In genomic region chr12:117764839-117765238, GRCm38 (mm10) we compare ENCODE assay signal across 9 mouse cellular contexts. TPM values are rescaled to one million over a fixed set of nuclear protein-coding genes. Genes with fewer than 3 reads are reported as not detected.
DNase-seq lines count a peak whose midpoint lies in the region; ATAC-seq lines count a peak whose summit lies in the region.
"Had no signal": no experiment of that assay in that cellular context is flagged by ENCODE, and none has a peak within 500 bp of the region (broad histone marks: within the 10 kb centered on the region; RNA-seq: fewer than 3 reads in every experiment).

No protein-coding gene starts in this region.

- peaks cover 3% of the 10 kb centered on the region; the same call in 1 of the 2 replicates for H3K4me1 ChIP-seq in midbrain, embryonic 11.5 days (ENCODE audit: control insufficient read depth, insufficient read depth, low read length)
- peaks cover 11% of the 10 kb centered on the region for H3K4me1 ChIP-seq in midbrain, embryonic 16.5 days (ENCODE audit: control insufficient read depth, insufficient read depth, low read length)
- no peaks in the 10 kb centered on the region for H3K4me1 ChIP-seq in intestine, embryonic 15.5 days (replicated peaks)
- H3K4me1 ChIP-seq: embryonic facial prominence, embryonic 12.5 days had no signal

- 11% methylated on average over 7 of the region's 7 CpGs for WGBS in midbrain, embryonic 11.5 days
- WGBS in midbrain, embryonic 16.5 days, result 9% methylated on average over 7 of the region's 7 CpGs
- WGBS in intestine, embryonic 15.5 days, result 9% methylated on average over 7 of the region's 7 CpGs

- intact Hi-C loops in left cerebral cortex, postnatal 4 days (cut with DNase I), result loop anchor here (2.0 to 5.0 kb wide), 3 partner anchors 178 to 378 kb away; no protein-coding TSS in a partner anchor

- ATAC-seq in midbrain, embryonic 11.5 days (ENCODE audit: low FRiP score), result peak; percentile 62; the same call in 1 of the 2 replicates
- no peak for ATAC-seq in midbrain, embryonic 16.5 days
- peak; percentile 56; the same call in 1 of the 2 replicates for ATAC-seq in intestine, embryonic 15.5 days
- peak; percentile 74 for ATAC-seq in monocyte, adult 5-6 weeks (replicated peaks; ENCODE audit: insufficient number of reproducible peaks, low FRiP score, low TSS enrichment, poor library complexity, severe bottlenecking)

- no peaks in the 10 kb centered on the region for H3K9me3 ChIP-seq in midbrain, embryonic 11.5 days (ENCODE audit: control insufficient read depth, low read length)
- H3K9me3 ChIP-seq in midbrain, embryonic 16.5 days (replicated peaks; ENCODE audit: control insufficient read depth, low read length, poor library complexity, severe bottlenecking), result no peaks in the 10 kb centered on the region
- H3K9me3 ChIP-seq in intestine, embryonic 15.5 days, result no peaks in the 10 kb centered on the region
- H3K9me3 ChIP-seq: embryonic facial prominence, embryonic 12.5 days had no signal

- no peak overlapping the region for H3K4me2 ChIP-seq in midbrain, embryonic 11.5 days
- H3K4me2 ChIP-seq in midbrain, embryonic 16.5 days (ENCODE audit: low read length), result no peak overlapping the region
- H3K4me2 ChIP-seq in intestine, embryonic 15.5 days (replicated peaks), result no peak overlapping the region
- H3K4me2 ChIP-seq: embryonic facial prominence, embryonic 12.5 days had no signal

- no peak overlapping the region for H3K27ac ChIP-seq in midbrain, embryonic 11.5 days (ENCODE audit: low read depth, low read length)
- H3K27ac ChIP-seq in midbrain, embryonic 16.5 days (ENCODE audit: low read length), result no peak overlapping the region
- no peak overlapping the region for H3K27ac ChIP-seq in intestine, embryonic 15.5 days
- H3K27ac ChIP-seq: embryonic facial prominence, embryonic 12.5 days had no signal

- H3K9ac ChIP-seq in midbrain, embryonic 11.5 days (ENCODE audit: low read length), result no peak overlapping the region
- no peak overlapping the region for H3K9ac ChIP-seq in midbrain, embryonic 16.5 days (ENCODE audit: low read depth, low read length)
- H3K9ac ChIP-seq in intestine, embryonic 15.5 days, result no peak overlapping the region
- H3K9ac ChIP-seq: embryonic facial prominence, embryonic 12.5 days had no signal

- no peaks in the 10 kb centered on the region for H3K36me3 ChIP-seq in midbrain, embryonic 11.5 days (ENCODE audit: control insufficient read depth, insufficient read depth, low read length)
- H3K36me3 ChIP-seq in midbrain, embryonic 16.5 days (ENCODE audit: control insufficient read depth, insufficient read depth, low read length), result 0 out of 2 replicates have a peak, but pooled peaks cover under 1% of the 10 kb centered on the region
- H3K36me3 ChIP-seq in intestine, embryonic 15.5 days, result no peaks in the 10 kb centered on the region
- H3K36me3 ChIP-seq in splenic B cell, adult 2 months (ENCODE audit: control insufficient read depth, insufficient read depth, low read length, poor library complexity, severe bottlenecking), result no peaks in the 10 kb centered on the region
- H3K36me3 ChIP-seq: embryonic facial prominence, embryonic 12.5 days had no signal

- no peak overlapping the region for H3K4me3 ChIP-seq in midbrain, embryonic 11.5 days (ENCODE audit: low read depth, low read length)
- H3K4me3 ChIP-seq in midbrain, embryonic 16.5 days (ENCODE audit: low read depth, low read length), result no peak overlapping the region
- no peak overlapping the region for H3K4me3 ChIP-seq in intestine, embryonic 15.5 days (replicated peaks)
- H3K4me3 ChIP-seq: embryonic facial prominence, embryonic 12.5 days had no signal

- no peaks in the 10 kb centered on the region for H3K27me3 ChIP-seq in midbrain, embryonic 11.5 days (ENCODE audit: control insufficient read depth, insufficient read depth, low read length)
- H3K27me3 ChIP-seq in midbrain, embryonic 16.5 days (ENCODE audit: control insufficient read depth, insufficient read depth, low read depth, low read length), result no peaks in the 10 kb centered on the region
- no peaks in the 10 kb centered on the region for H3K27me3 ChIP-seq in intestine, embryonic 15.5 days (replicated peaks)
- H3K27me3 ChIP-seq in splenic B cell, adult 2 months (ENCODE audit: control insufficient read depth, insufficient read depth, low read length, poor library complexity, severe bottlenecking), result no peaks in the 10 kb centered on the region
- H3K27me3 ChIP-seq: embryonic facial prominence, embryonic 12.5 days had no signal

- DNase-seq in midbrain, embryonic 11.5 days (ENCODE audit: low spot score, missing footprints), result peak; percentile 98
- peak; percentile 72 for DNase-seq in cerebellum, adult 9-10 months
- peak; percentile 41 to 67 for DNase-seq in frontal cortex, postnatal 14 days (ENCODE audit: low spot score in 2 of 2)
- DNase-seq in left cerebral cortex, postnatal 4 days, result peak; percentile 80
- peak; percentile 92 for DNase-seq in splenic B cell, adult 2 months (ENCODE audit: low read depth, low spot score)

RNA-seq across cellular contexts. Expression of gene Cdca7l, which starts 39.2 kb away (rescaled TPM):
- polyA plus RNA-seq in midbrain, embryonic 11.5 days (2014; fragmentation: Nextera tagmentation; extraction: Ambion mirVana), result 41.2 and 45.2 TPM in 2 replicates
- polyA plus RNA-seq in midbrain, embryonic 16.5 days (2015; fragmentation: Nextera tagmentation; extraction: Ambion mirVana), result 3.6 and 4.8 TPM in 2 replicates
- 41.2 and 42.4 TPM in 2 replicates for polyA plus RNA-seq in intestine, embryonic 15.5 days (2015; fragmentation: Nextera tagmentation; extraction: Ambion mirVana)
- 1 to 10 TPM; 2.6 to 3.7 TPM for total RNA-seq in left cerebral cortex, postnatal 4 days (2021)
- total RNA-seq in monocyte, adult 5-6 weeks (2017), result 24.7 to 80.2 TPM (median 33.5 TPM) in 3 replicates
